Mouse (Mus musculus): Measurements from ENCODE around the gene Fcer1g.

The Fcer1g gene

GRCm38 (mm10) chr1:171265971-171266744 is 32.0 kb upstream of the Fcer1g start:
- no peak for DNase-seq (ENCODE audit: low read depth, low spot score)

- peak; percentile 82 for DNase-seq (ENCODE audit: low read depth, low spot score)
Measured at GRCm38 (mm10) chr1:171263666-171264461, 29.7 kb upstream of the Fcer1g start.

- DNase-seq (ENCODE audit: low read depth, low spot score), result no peak
Measured at GRCm38 (mm10) chr1:171263185-171263611, 29.0 kb upstream of the Fcer1g start.

- no peak for DNase-seq (ENCODE audit: low read depth, low spot score)
Measured at GRCm38 (mm10) chr1:171262594-171263130, 28.5 kb upstream of the Fcer1g start.

GRCm38 (mm10) chr1:171260316-171260715 is 26.2 kb upstream of the Fcer1g start:
- no peak for DNase-seq (ENCODE audit: low read depth, low spot score)

GRCm38 (mm10) chr1:171258921-171259320 is 24.8 kb upstream of the Fcer1g start:
- no peak for DNase-seq (ENCODE audit: low read depth, low spot score)

DNA sequence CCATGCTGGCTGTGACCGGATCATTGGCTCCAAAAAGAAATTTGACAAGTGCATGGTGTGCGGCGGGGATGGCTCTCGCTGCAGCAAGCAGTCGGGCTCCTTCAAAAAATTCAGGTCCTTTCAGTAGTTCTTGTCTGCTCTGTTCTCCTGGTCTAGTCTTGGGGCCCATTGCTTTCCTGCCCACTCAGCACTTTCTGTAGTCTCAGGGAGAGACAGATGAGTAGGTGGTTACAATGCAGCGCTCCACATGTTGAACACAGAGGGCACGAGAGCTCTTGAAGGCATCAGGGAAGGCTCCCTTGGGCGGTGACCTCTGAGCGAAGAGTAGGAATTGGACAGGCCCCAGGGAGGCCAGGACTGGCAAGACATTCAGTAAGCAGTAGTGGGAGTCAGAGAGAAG is 23.6 kb upstream of the Fcer1g start:
- no peak for DNase-seq (ENCODE audit: low read depth, low spot score)

- DNase-seq (ENCODE audit: low read depth, low spot score), result peak; percentile 89
Measured at GRCm38 (mm10) chr1:171256937-171257548, 22.9 kb upstream of the Fcer1g start.

- DNase-seq (ENCODE audit: low read depth, low spot score), result no peak
Measured at GRCm38 (mm10) chr1:171256095-171256818, 22.1 kb upstream of the Fcer1g start.

DNA sequence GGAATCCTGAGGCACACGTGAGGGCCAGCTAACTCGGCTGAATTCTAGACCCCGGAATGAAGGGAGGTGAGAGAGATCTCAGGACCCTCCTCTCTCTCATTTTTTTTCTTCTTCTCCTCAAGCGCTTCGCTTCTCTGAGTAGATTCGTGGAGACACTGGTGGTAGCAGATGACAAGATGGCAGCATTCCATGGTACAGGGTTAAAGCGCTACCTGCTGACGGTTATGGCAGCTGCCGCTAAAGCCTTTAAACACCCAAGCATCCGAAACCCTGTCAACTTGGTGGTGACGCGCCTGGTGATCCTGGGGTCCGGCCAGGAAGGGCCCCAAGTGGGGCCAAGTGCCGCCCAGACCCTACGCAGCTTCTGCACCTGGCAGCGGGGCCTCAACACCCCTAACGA is 18.2 kb upstream of the Fcer1g start:
- DNase-seq (ENCODE audit: low read depth, low spot score), result no peak

- DNase-seq (ENCODE audit: low read depth, low spot score), result peak; percentile 55
Measured at GRCm38 (mm10) chr1:171251594-171252324, 17.6 kb upstream of the Fcer1g start.

DNA sequence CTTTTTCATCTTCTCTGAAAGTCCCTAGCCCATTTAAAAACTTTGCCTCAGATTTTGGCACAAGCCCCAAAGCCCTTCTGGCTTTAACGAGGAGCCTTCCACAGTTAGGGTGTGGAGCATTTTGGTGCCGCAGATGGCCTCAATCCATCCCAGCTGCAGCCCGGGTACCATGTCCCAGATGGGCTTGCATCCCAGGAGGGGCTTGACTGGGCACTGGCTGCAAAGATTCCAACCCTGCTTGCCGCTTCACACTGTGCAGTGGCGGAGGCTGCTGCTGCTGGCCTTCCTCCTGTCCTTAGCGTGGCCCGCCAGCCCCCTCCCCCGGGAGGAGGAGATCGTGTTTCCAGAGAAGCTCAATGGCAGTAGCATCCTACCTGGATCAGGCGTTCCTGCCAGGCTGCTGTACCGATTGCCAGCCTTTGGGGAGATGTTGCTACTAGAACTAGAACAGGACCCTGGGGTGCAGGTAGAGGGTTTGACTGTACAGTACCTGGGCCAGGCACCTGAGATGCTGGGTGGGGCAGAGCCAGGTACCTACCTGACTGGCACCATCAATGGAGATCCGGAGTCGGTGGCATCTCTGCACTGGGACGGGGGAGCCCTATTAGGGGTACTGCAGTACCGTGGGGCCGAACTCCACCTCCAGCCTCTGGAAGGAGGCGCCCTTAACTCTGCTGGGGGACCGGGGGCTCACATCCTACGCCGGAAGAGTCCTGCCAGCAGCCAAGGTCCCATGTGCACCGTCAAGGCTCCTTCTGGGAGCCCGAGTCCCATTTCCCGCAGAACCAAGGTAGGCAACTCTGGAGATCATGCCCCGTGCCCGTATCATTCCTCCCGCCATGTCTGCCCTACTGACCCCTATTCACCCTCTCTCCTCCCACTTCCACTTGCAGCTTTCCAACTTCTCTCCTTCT is 16.8 kb upstream of the Fcer1g start, which contains the start of gene Ndufs2:
Gene Ndufs2, minus strand, starts transcription at position 709 of the 914 bp plus-strand sequence.
- no peak for DNase-seq (ENCODE audit: low read depth, low spot score)

DNA sequence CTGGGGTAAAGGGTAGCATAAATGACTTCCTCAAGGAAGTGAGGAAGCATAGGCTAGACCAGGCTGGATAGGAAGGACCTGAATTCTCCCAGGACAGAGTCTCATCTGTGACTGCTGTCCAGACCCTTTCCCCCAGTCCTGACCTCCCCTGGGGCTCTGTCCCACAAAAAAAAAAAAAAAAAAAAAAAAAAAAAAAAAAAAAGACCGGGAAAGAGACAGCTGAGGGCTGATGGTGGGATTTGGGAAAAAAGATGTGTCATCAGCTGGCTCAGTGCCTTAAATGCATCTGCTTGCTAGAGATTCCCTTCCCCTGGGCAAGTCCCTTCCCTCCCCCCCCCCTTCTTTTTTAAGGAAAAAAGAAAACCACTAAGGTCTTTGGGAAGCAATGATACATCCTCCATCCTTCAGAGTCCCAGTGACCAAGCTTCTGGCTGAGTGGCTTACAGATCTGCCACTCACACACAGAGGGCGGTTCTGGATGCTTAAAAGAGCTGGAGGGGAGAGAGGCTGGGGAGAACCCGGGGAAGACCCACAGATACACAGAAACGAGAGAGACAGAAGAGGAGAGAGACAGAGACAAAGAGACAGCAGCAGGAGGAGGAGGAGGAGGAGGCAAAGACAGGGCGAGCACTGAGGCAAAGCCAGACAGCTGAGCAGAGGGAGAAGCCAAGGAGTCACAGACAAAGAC is 15.9 kb upstream of the Fcer1g start, which contains the start of gene Adamts4:
Gene Adamts4, plus strand, starts transcription at position 509 of the 688 bp plus-strand sequence.
- DNase-seq (ENCODE audit: low read depth, low spot score), result peak; percentile 30

DNA sequence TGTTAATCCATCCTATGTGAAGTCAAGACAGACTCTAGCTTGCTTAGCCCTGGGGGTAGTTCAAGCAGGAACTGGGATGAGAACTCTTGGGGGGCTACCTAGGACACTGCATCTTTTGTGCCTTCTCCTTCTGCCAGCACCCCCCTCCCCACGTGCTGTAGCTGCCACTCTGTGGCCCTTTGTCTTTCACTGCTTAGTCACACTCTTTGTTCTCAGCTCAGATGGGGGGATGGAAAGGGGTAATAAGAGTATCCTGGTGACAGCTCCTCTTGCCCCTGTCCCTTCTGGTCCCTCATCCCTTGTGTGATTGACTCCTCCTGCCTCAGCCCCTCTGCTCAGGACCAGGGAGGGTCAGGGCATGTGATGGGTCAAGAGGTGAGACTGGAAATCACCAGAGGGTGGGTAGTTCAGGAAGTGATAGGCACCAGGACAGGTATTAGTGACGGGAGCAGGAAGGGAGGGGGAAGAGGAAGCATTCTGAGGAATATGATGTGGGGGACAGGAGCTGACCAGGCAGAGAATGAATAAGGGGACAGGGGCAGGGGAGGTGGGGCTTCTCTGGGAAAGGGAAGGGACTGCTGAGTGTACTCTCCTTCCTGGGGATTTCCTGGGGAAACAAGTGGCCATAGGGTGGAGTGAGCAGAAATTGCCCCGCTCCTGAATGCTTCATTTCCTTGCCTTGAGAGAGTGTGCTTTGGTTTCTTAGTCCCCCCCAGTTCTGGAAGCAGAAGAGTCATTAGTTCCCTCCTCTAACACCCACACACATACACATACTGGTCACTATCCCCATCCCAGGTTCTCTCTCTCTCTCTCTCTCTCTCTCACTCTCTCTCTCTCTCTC is 14.4 kb upstream of the Fcer1g start:
- DNase-seq (ENCODE audit: low read depth, low spot score), result peak; percentile 44

GRCm38 (mm10) chr1:171247916-171248315 is 13.8 kb upstream of the Fcer1g start:
- peak; percentile 40 for DNase-seq (ENCODE audit: low read depth, low spot score)

DNA sequence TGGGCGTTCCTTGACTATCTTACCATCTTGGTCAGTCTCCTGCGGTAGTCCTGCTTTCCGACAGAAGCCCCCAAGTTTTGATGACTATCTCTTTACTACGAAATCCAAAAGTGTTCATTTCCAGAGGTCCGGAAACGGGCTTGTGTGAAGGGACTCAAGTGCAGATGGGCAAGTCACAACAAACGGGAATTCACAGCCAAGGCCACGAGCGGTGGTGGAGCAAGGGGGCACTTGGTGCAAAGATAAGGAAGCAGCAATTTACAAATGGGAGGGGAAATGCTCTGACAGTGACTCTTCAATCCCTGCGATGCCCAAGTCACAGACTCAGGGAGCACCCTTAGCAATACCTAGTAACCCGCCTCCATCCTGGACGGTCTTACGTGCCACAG is 13.3 kb upstream of the Fcer1g start:
- DNase-seq (ENCODE audit: low read depth, low spot score), result no peak

- peak; percentile 99 for DNase-seq (ENCODE audit: low read depth, low spot score)
Measured at GRCm38 (mm10) chr1:171246709-171247452, 12.7 kb upstream of the Fcer1g start.

Data from ES-CJ7 (cell line).